Mouse (Mus musculus) MEL (cell line): ENCODE results near the gene Agpat4. TPM values are rescaled to one million over a fixed set of nuclear protein-coding genes. Genes with fewer than 3 reads are reported as not detected.
A peak's percentile ranks its signal among the peaks of the same experiment; 100 is the strongest.

ENCODE experiments used
- DNase-seq: peaks from one replicate; pipeline ENCODE4 v3.0.0; 2011; ENCODE audit warnings: low read depth, low spot score
- H3K27ac ChIP-seq: 2 replicates; pipeline ENCODE4 v1.5.1; 2012; ENCODE audit warnings: low read depth, mild to moderate bottlenecking, control low read depth, low read length, moderate library complexity; ENCODE audit not compliant: control insufficient read depth
- H3K27me3 ChIP-seq, 2 experiments: fragments of 150-350 bp in 1 of 2; sonication (generic) in 1 of 2; 2 replicates each; pipeline ENCODE4 v1.6.1; 2012; ENCODE audit warnings: low read length in 2 of 2, mild to moderate bottlenecking in 2 of 2, improper control_type of control experiment in 1 of 2, moderate library complexity in 1 of 2; ENCODE audit not compliant: insufficient read depth in 2 of 2, control insufficient read depth in 1 of 2
- H3K36me3 ChIP-seq, 2 experiments: 2 replicates each; pipeline ENCODE4 v1.6.1; 2012 to 2014; ENCODE audit warnings: low read length in 2 of 2, improper control_type of control experiment in 1 of 2, inconsistent platforms in 1 of 2, mild to moderate bottlenecking in 1 of 2; ENCODE audit not compliant: insufficient read depth in 2 of 2, control insufficient read depth in 1 of 2
- H3K4me1 ChIP-seq, 2 experiments: fragments of 150-350 bp in 1 of 2; sonication (generic) in 1 of 2; 2 replicates each; pipeline ENCODE4 v1.6.1; 2012; ENCODE audit warnings: low read length in 2 of 2, improper control_type of control experiment in 1 of 2, mild to moderate bottlenecking in 1 of 2; ENCODE audit not compliant: insufficient read depth in 2 of 2, control insufficient read depth in 1 of 2
- H3K4me3 ChIP-seq, 2 experiments: fragments of 150-350 bp in 1 of 2; sonication (generic) in 1 of 2; 2 replicates each; pipeline ENCODE4 v1.5.1; 2012; ENCODE audit warnings: low read depth in 2 of 2, low read length in 2 of 2, mild to moderate bottlenecking in 2 of 2, moderate library complexity in 2 of 2, control low read depth in 1 of 2, improper control_type of control experiment in 1 of 2; ENCODE audit not compliant: control insufficient read depth in 1 of 2, insufficient read depth in 1 of 2
- H3K79me2 ChIP-seq: 2 replicates; pipeline ENCODE4 v1.6.1; 2012; ENCODE audit warnings: mild to moderate bottlenecking, low read length, moderate library complexity; ENCODE audit not compliant: control insufficient read depth, poor library complexity, insufficient read depth
- H3K9ac ChIP-seq: 2 replicates; pipeline ENCODE4 v1.6.1; 2012; ENCODE audit warnings: low read depth, mild to moderate bottlenecking, control low read depth, low read length, moderate library complexity; ENCODE audit not compliant: control insufficient read depth, poor library complexity, severe bottlenecking
- H3K9me3 ChIP-seq: fragments of 150-350 bp; sonication (generic); replicated peaks from 2 replicates; pipeline ENCODE4 v1.6.1; 2012; ENCODE audit warnings: mild to moderate bottlenecking, low read length, improper control_type of control experiment, moderate library complexity; ENCODE audit not compliant: insufficient read depth
- BHLHE40 ChIP-seq: IDR thresholded peaks from 2 replicates; pipeline ENCODE4 v1.6.1; 2012; ENCODE audit warnings: low read depth, mild to moderate bottlenecking, inconsistent platforms, low read length, improper control_type of control experiment, borderline replicate concordance
- CHD2 ChIP-seq: IDR thresholded peaks from 2 replicates; pipeline ENCODE4 v1.6.1; 2011; ENCODE audit warnings: low read length, improper control_type of control experiment
- ELF1 ChIP-seq: IDR thresholded peaks from 2 replicates; pipeline ENCODE4 v1.6.1; 2014; ENCODE audit warnings: low read depth, mild to moderate bottlenecking, inconsistent platforms, low read length, improper control_type of control experiment, moderate library complexity
- EP300 ChIP-seq, 2 experiments: IDR thresholded peaks; 2 replicates each; pipeline ENCODE4 v1.6.1; 2011; ENCODE audit warnings: improper control_type of control experiment in 2 of 2, low read length in 2 of 2, low read depth in 1 of 2, mild to moderate bottlenecking in 1 of 2
- ETS1 ChIP-seq: IDR thresholded peaks from 2 replicates; pipeline ENCODE4 v1.6.1; 2012; ENCODE audit warnings: low read depth, mild to moderate bottlenecking, inconsistent platforms, low read length, improper control_type of control experiment, moderate library complexity
- GABPA ChIP-seq: IDR thresholded peaks from 2 replicates; pipeline ENCODE4 v1.6.1; 2012; ENCODE audit warnings: low read depth, mild to moderate bottlenecking, inconsistent platforms, low read length, improper control_type of control experiment, moderate library complexity
- GATA1 ChIP-seq: IDR thresholded peaks from 2 replicates; pipeline ENCODE4 v1.6.1; 2011; ENCODE audit warnings: low read depth, low read length, improper control_type of control experiment
- HCFC1 ChIP-seq: IDR thresholded peaks from 2 replicates; pipeline ENCODE4 v1.6.1; 2012; ENCODE audit warnings: low read depth, mild to moderate bottlenecking, inconsistent platforms, low read length, improper control_type of control experiment, moderate library complexity
- JUND ChIP-seq: IDR thresholded peaks from 2 replicates; pipeline ENCODE4 v1.6.1; 2011; ENCODE audit warnings: low read depth, mild to moderate bottlenecking, improper control_type of control experiment, low read length
- KAT2A ChIP-seq: conservative IDR thresholded peaks from 2 replicates; pipeline ENCODE4 v1.6.1; 2012; ENCODE audit warnings: low read depth, low read length, improper control_type of control experiment, inconsistent platforms
- MAFK ChIP-seq: IDR thresholded peaks from 2 replicates; pipeline ENCODE4 v1.6.1; 2011; ENCODE audit warnings: low read depth, mild to moderate bottlenecking, low read length, improper control_type of control experiment, borderline replicate concordance
- MXI1 ChIP-seq: IDR thresholded peaks from 2 replicates; pipeline ENCODE4 v1.6.1; 2011; ENCODE audit warnings: mild to moderate bottlenecking, low read depth, low read length, improper control_type of control experiment
- NELFE ChIP-seq: IDR thresholded peaks from 2 replicates; pipeline ENCODE4 v1.6.1; 2011; ENCODE audit warnings: low read depth, low read length, improper control_type of control experiment
- POLR2A ChIP-seq, 2 experiments: IDR thresholded peaks; 2 replicates each; pipeline ENCODE4 v1.6.1; 2011 to 2012; ENCODE audit warnings: low read length in 2 of 2, mild to moderate bottlenecking in 2 of 2, control low read depth in 1 of 2, improper control_type of control experiment in 1 of 2, low read depth in 1 of 2, moderate library complexity in 1 of 2; ENCODE audit not compliant: control insufficient read depth in 1 of 2, insufficient read depth in 1 of 2, poor library complexity in 1 of 2
- POLR2AphosphoS5 ChIP-seq: IDR thresholded peaks from 2 replicates; pipeline ENCODE4 v1.6.1; 2012; ENCODE audit warnings: low read depth, borderline replicate concordance, mild to moderate bottlenecking, inconsistent platforms, low read length, moderate library complexity, mixed read lengths
- SMC3 ChIP-seq: IDR thresholded peaks from 2 replicates; pipeline ENCODE4 v1.6.1; 2011; ENCODE audit warnings: low read depth, low read length, improper control_type of control experiment
- TBP ChIP-seq: IDR thresholded peaks from 2 replicates; pipeline ENCODE4 v1.8.0; 2011; ENCODE audit warnings: low read depth, low read length, improper control_type of control experiment
- TCF12 ChIP-seq: IDR thresholded peaks from 2 replicates; pipeline ENCODE4 v1.6.1; 2014; ENCODE audit warnings: low read depth, mild to moderate bottlenecking, inconsistent platforms, low read length, improper control_type of control experiment, moderate library complexity
- UBTF ChIP-seq: IDR thresholded peaks from 2 replicates; pipeline ENCODE4 v1.6.1; 2012; ENCODE audit warnings: low read depth, mild to moderate bottlenecking, inconsistent platforms, low read length, improper control_type of control experiment, moderate library complexity, borderline replicate concordance; ENCODE audit not compliant: insufficient read depth
- ZC3H11A ChIP-seq: IDR thresholded peaks from 2 replicates; pipeline ENCODE4 v1.6.1; 2012; ENCODE audit warnings: low read depth, mild to moderate bottlenecking, inconsistent platforms, low read length, improper control_type of control experiment
- ZKSCAN1 ChIP-seq: IDR thresholded peaks from 2 replicates; pipeline ENCODE4 v1.6.1; 2012; ENCODE audit warnings: low read depth, mild to moderate bottlenecking, inconsistent platforms, low read length, improper control_type of control experiment, moderate library complexity
- ZNF384 ChIP-seq: IDR thresholded peaks from 2 replicates; pipeline ENCODE4 v1.6.1; 2012; ENCODE audit warnings: low read depth, mild to moderate bottlenecking, inconsistent platforms, low read length, improper control_type of control experiment
- polyA plus RNA-seq, 2 experiments: library from polyadenylated mRNA; stranded (reverse) in 1 of 2; unstranded in 1 of 2; fragments of >175 nt in 1 of 2; fragments of >200 nt in 1 of 2; gene quantifications; 2 replicates each; pipeline versions ENCODE4 v1.2.1 to v1.2.4; 2012; ENCODE audit warnings: low replicate concordance in 2 of 2, low read depth in 1 of 2; ENCODE audit not compliant: insufficient read length in 2 of 2, insufficient read depth in 1 of 2, missing spikeins in 1 of 2
- total RNA-seq: library from RNA; depleted of rRNA; stranded (reverse); fragments of 300-350 nt; gene quantifications from 2 replicates; pipeline ENCODE4 v1.2.3, GENCODE M21; 2012

Gene Agpat4
- total and polyA plus RNA-seq, 3 experiments, result 3.3 to 9.3 TPM; not detected in 1

GRCm38 (mm10) chr17:12123168-12123567, 4.7 kb downstream of the Agpat4 start:
- H3K36me3 ChIP-seq, result peaks cover 0 to 11% of the 10 kb centered on the region in 2 experiments; a peak in 2 of 4 replicates

GRCm38 (mm10) chr17:12127056-12127455, 8.6 kb downstream of the Agpat4 start:
- no peaks in the 10 kb centered on the region for H3K9me3 ChIP-seq
- H3K4me3 ChIP-seq, result no peak overlapping the region
- H3K79me2 ChIP-seq, result no peaks in the 10 kb centered on the region
- no peaks in the 10 kb centered on the region for H3K27me3 ChIP-seq
- H3K9ac ChIP-seq, result no peak overlapping the region
- TF ChIP-seq HCFC1, result no peak
- TF ChIP-seq, all 39 proteins: peak for 0
- peaks cover 0 to 6% of the 10 kb centered on the region in 2 experiments; a peak in 2 of 4 replicates for H3K36me3 ChIP-seq
- H3K27ac ChIP-seq, result no peak overlapping the region
- peaks cover 0 to 6% of the 10 kb centered on the region in 2 experiments; a peak in 2 of 4 replicates for H3K4me1 ChIP-seq
- no peak for DNase-seq

More at GRCm38 (mm10) chr17:12123168-12123567, 4.7 kb downstream of the Agpat4 start:
- no peaks in the 10 kb centered on the region for H3K27me3 ChIP-seq
- no peak for TF ChIP-seq TCF12
- 0 out of 2 replicates have a peak, but pooled peaks have one; percentile 7 for TF ChIP-seq GATA1
- peak; percentile 23 for DNase-seq
- peaks cover 4 to 12% of the 10 kb centered on the region in 2 experiments for H3K4me1 ChIP-seq
- H3K9ac ChIP-seq, result peak overlapping the region; percentile 18; the same call in 1 of the 2 replicates
- H3K9me3 ChIP-seq, result no peaks in the 10 kb centered on the region
- H3K27ac ChIP-seq, result no peak overlapping the region
- no peak overlapping the region for H3K4me3 ChIP-seq
- H3K79me2 ChIP-seq, result no peaks in the 10 kb centered on the region; the same call in 1 of the 2 replicates

DNA sequence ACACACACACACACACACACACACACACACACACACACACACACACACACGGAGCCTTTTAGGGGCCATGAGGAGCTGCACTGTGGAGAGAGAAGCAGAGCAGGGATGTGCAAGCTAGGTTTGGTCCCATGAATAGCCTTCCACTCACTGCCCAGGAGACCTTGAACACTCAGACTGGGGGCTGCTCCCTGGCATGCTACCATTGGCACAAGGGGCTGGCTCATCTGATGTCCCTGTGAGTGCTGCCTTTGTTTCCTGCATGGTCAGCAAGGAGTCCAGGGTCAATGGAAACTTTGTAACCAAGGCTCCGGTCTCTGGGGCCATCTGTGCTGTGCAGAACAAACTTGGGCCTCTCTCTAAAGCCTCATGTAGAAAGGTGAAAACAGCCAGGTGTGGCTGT, 10.5 kb downstream of the Agpat4 start:
- Histone ChIP-seq H3K4me1 (no peaks in the 10 kb centered on the region), H3K27ac (no peak overlapping the region), H3K4me3 (no peak overlapping the region), H3K27me3 (no peaks in the 10 kb centered on the region), H3K9ac (no peak overlapping the region), H3K79me2 (no peaks in the 10 kb centered on the region), H3K9me3 (no peaks in the 10 kb centered on the region), H3K36me3 (no peaks in the 10 kb centered on the region)
- DNase-seq, result no peak
- TF ChIP-seq TBP (no peak), ZC3H11A (no peak), MXI1 (no peak), GABPA (no peak), POLR2AphosphoS5 (no peak), ETS1 (no peak), ZNF384 (no peak), JUND (no peak), POLR2A (IDR thresholded peaks at IDR 0.05; ENCODE audit: control insufficient read depth in 1 of 2, insufficient read depth in 1 of 2, low read depth in 1 of 2, low read length in 2 of 2, poor library complexity in 1 of 2) (no peak), BHLHE40 (no peak), ELF1 (no peak), NELFE (no peak), ZKSCAN1 (no peak), KAT2A (no peak), SMC3 (no peak), UBTF (no peak), MAFK (no peak), CHD2 (no peak), EP300 (IDR thresholded peaks at IDR 0.05; ENCODE audit: low read depth in 1 of 2, low read length in 2 of 2) (no peak)
